Mouse (Mus musculus) heart, postnatal 0 days (tissue): ENCODE measurements around the gene Mad2l2.

Experiments
- CTCF ChIP-seq: IDR thresholded peaks from 2 replicates; pipeline ENCODE4 v1.5.1; 2016; ENCODE audit warnings: antibody characterized with exemption, control low read depth, low read depth
- EP300 ChIP-seq: IDR thresholded peaks from 2 replicates; pipeline ENCODE4 v1.6.1; 2016; ENCODE audit warnings: antibody characterized with exemption, low read depth

GRCm38 (mm10) chr4:148143721-148144120 is 13.5 kb downstream of the Mad2l2 start:
- TF ChIP-seq CTCF, result no peak
- no peak for TF ChIP-seq EP300
